Comparison of ENCODE assay signal across 11 mouse cellular contexts in genomic region chr1:75597622-75598021, GRCm38 (mm10). TPM values are rescaled to one million over a fixed set of nuclear protein-coding genes. Genes with fewer than 3 reads are reported as not detected.
DNase-seq lines count a peak whose midpoint lies in the region; ATAC-seq lines count a peak whose summit lies in the region.
"Had no signal": no experiment of that assay in that cellular context is flagged by ENCODE, and none has a peak within 500 bp of the region (broad histone marks: within the 10 kb centered on the region; RNA-seq: fewer than 3 reads in every experiment).

No protein-coding gene starts in this region.

- DNase-seq in heart, postnatal 10 days: peak; percentile 69 to 85
- DNase-seq in 3T3-L1 (ENCODE audit: low read depth, low spot score) (peak; percentile 78), MN1 (ENCODE audit: low spot score) (peak; percentile 56)
- peak; percentile 51 to 78 for DNase-seq in cerebellum, postnatal 36 days
- DNase-seq in kidney, postnatal 36 days: peak; percentile 12 to 68
- DNase-seq in natural killer cell, adult 2 months (ENCODE audit: low spot score in 2 of 2): peak; percentile 15 to 61

- ATAC-seq in heart, embryonic 11.5 days (replicated peaks; ENCODE audit: insufficient number of reproducible peaks, low FRiP score, low TSS enrichment): no peak
- no peak for ATAC-seq in midbrain, embryonic 16.5 days

- no peak overlapping the region for H3K4me2 ChIP-seq in heart, embryonic 11.5 days
- no peak overlapping the region for H3K4me2 ChIP-seq in midbrain, embryonic 16.5 days (ENCODE audit: low read length)
- H3K4me2 ChIP-seq: embryonic facial prominence, embryonic 12.5 days; limb, embryonic 15.5 days; stomach, embryonic 15.5 days had no signal

- no peaks in the 10 kb centered on the region for H3K36me3 ChIP-seq in heart, embryonic 11.5 days (ENCODE audit: control insufficient read depth, insufficient read depth, low read length)
- H3K36me3 ChIP-seq in midbrain, embryonic 16.5 days (ENCODE audit: control insufficient read depth, insufficient read depth, low read length): no peaks in the 10 kb centered on the region
- H3K36me3 ChIP-seq: embryonic facial prominence, embryonic 12.5 days; limb, embryonic 15.5 days; stomach, embryonic 15.5 days had no signal

- intact Hi-C loops in heart, postnatal 10 days (cut with DNase I): loop anchor here (1.0 to 2.0 kb wide), 3 partner anchors 27 to 120 kb away; no protein-coding TSS in a partner anchor

- H3K4me3 ChIP-seq in heart, embryonic 11.5 days (ENCODE audit: low read depth, low read length): no peak overlapping the region
- H3K4me3 ChIP-seq in midbrain, embryonic 16.5 days (ENCODE audit: low read depth, low read length): no peak overlapping the region
- H3K4me3 ChIP-seq: embryonic facial prominence, embryonic 12.5 days; limb, embryonic 15.5 days; stomach, embryonic 15.5 days had no signal

- no peak overlapping the region for H3K9ac ChIP-seq in heart, embryonic 11.5 days (ENCODE audit: low read depth, low read length)
- no peak overlapping the region for H3K9ac ChIP-seq in midbrain, embryonic 16.5 days (ENCODE audit: low read depth, low read length)
- H3K9ac ChIP-seq: embryonic facial prominence, embryonic 12.5 days; limb, embryonic 15.5 days; stomach, embryonic 15.5 days had no signal

- H3K9me3 ChIP-seq in heart, embryonic 11.5 days (replicated peaks; ENCODE audit: control insufficient read depth, low read length): no peaks in the 10 kb centered on the region
- H3K9me3 ChIP-seq in midbrain, embryonic 16.5 days (replicated peaks; ENCODE audit: control insufficient read depth, low read length, poor library complexity, severe bottlenecking): no peaks in the 10 kb centered on the region
- H3K9me3 ChIP-seq: embryonic facial prominence, embryonic 12.5 days; limb, embryonic 15.5 days; stomach, embryonic 15.5 days had no signal

- H3K27me3 ChIP-seq in heart, embryonic 11.5 days (ENCODE audit: control insufficient read depth, insufficient read depth, low read length): peaks cover 6% of the 10 kb centered on the region
- no peaks in the 10 kb centered on the region for H3K27me3 ChIP-seq in midbrain, embryonic 16.5 days (ENCODE audit: control insufficient read depth, insufficient read depth, low read depth, low read length)

- H3K27ac ChIP-seq in heart, embryonic 11.5 days (ENCODE audit: low read depth, low read length): no peak overlapping the region
- H3K27ac ChIP-seq in midbrain, embryonic 16.5 days (ENCODE audit: low read length): no peak overlapping the region
- H3K27ac ChIP-seq: embryonic facial prominence, embryonic 12.5 days; limb, embryonic 15.5 days; stomach, embryonic 15.5 days had no signal

- no peaks in the 10 kb centered on the region for H3K4me1 ChIP-seq in heart, embryonic 11.5 days (ENCODE audit: control insufficient read depth, insufficient read depth, low read length)
- peaks cover 10% of the 10 kb centered on the region for H3K4me1 ChIP-seq in midbrain, embryonic 16.5 days (ENCODE audit: control insufficient read depth, insufficient read depth, low read length)
- H3K4me1 ChIP-seq: embryonic facial prominence, embryonic 12.5 days; limb, embryonic 15.5 days; stomach, embryonic 15.5 days had no signal

RNA-seq across cellular contexts. Expression of gene Slc4a3, which starts 51.6 kb away (rescaled TPM):
- total RNA-seq in heart, postnatal 10 days (2021): 100 to 1,000 TPM; 128 to 149 TPM
- polyA plus RNA-seq in heart, embryonic 11.5 days (2014; fragmentation: Nextera tagmentation; extraction: Ambion mirVana): 13.3 and 14.2 TPM in 2 replicates
- polyA plus RNA-seq in midbrain, embryonic 16.5 days (2015; fragmentation: Nextera tagmentation; extraction: Ambion mirVana): 78.6 and 83.0 TPM in 2 replicates
